Mouse (Mus musculus) frontal cortex, postnatal 14 days (tissue): ENCODE measurements around the gene Ptch1.

ENCODE experiments used
- DNase-seq, 2 experiments: peaks; one replicate each; pipeline ENCODE4 v3.0.0; 2022; ENCODE audit warnings: low spot score in 2 of 2

Ptch1 gene

DNA sequence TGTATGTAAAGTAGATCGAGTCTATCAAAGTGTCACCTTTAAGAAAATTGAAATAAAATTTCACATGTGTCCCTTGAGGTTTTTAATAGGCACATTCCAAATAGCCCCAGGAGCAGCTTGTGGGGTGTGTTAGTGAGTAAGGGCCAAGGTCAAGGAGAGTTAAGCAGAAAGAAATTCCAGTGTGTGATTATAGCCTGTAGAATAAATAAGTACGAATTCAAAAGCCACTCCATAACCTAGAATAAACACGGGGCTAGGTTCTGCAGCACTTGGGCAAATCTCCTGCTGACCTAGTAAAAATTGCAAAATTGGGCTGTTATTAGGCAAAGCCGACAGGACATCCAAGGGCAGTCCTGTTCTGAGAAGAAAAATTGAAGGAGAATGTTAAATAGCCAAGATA, 38.4 kb downstream of the Ptch1 start:
- DNase-seq = no peak

DNA sequence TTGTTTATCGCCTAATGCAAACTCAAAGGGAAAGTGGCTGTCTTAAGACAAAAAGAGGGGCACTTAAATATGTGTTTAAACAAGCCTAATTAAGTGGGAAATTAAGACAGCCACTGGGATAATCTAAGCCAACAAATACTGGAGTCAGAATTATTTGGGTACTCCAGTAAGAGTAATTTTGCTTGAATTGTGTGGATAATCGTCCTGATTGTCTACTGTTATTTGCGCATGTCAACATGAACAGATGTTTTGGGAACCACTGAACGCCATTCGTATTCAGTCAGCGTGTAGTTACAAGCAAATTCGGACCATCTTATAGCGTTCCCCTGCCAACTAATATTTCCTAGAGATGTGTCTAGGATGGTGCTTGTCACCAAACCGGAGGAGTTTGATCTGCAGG, 42.5 kb downstream of the Ptch1 start:
- DNase-seq = no peak

DNA sequence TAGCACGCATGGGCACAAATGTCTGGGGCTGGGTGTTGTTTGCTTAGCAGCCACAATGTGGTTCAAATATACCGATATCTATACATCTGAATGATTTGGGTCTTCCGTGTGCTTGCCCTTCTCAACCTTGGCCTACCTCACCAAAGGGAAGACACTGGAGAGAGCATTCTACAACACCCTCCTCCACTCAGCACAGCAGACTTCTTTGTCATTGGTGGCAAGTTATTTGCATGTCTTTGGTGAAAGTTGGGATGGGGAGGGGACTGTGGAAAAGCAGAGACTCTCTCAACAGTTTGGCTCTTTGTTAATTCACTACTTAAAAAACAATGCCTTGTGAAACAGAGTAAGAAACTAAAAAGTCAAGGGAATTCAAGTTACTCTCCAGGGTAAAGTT, 43.0 kb downstream of the Ptch1 start:
- no peak for DNase-seq

DNA sequence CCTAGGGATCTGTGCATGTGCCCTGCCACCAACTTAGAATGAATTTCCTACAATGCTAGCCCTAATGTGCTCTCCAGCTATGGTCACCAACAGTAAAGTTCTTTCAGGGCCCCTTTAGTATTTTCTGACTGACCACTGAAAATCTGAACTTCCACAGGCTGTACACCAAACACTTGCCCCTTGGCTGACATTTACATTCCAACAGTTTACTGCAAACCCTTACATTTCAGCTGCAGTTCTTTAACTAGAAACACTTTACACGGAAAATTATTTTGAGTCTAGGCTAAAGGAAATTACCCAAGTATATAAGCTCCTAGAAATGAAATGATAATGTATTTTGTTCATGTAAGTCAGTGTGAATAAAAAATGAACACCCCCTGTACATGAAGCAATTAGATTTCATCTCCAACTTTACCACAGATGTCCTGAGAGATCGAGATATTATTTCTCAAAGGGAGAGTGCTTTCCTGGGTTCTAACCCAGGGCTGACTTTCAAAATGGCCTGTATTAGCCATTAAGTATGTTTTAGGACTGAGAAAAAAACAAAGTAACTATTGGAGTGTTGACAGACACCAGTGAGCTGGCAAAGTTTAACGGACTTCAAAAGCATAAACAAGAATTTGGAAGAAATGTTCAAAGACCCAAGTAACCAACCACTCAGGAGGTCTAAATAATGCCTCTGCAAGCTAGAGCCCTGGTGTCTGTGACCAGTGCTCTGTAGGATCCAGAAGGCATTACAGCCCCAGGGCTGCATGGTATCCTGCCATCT, 43.6 kb downstream of the Ptch1 start:
- DNase-seq = no peak

DNA sequence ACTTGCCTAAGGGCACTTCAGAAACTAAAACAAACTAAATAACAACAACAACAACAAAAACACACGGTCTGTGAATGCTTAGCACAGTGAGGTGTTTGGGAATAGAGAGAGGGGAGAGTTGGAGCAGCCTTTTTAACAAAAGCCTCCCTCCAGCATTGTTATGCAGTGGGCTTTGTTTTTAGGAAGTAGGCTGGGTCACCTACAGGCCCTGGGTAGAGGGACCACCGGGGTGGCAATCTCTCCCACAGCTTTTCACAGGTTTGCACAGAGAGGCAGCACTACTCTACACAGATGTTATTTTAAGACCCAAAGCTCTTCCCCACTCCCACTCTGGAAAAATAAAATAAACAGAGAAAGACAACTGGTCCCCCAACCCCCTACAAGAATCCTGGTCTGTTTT, 44.5 kb downstream of the Ptch1 start:
- no peak for DNase-seq

DNA sequence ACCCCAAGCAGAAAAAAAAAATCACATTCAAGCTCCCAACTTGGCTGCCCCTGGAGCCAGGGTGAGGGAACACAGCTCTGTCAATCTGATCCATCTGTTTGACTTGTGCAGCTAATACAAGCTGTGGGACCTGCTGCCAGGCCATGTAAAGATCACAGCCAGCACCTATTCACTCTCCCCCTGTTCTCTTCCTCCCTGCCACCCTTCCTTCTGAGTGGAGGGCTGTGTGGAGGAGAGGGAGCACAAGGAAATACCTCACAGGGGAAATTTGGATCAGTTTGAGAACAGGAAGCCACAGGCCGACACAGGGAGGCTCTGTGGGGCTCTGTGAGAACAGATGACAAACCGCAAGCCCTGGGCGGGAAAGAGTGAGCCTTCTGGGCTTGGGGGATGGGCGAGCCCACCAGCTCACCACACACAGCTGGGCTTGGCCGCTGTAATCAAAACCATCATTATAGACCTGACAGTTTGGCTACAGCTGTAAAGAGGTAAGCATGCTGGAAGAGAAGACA, 45.2 kb downstream of the Ptch1 start:
- no peak for DNase-seq

DNA sequence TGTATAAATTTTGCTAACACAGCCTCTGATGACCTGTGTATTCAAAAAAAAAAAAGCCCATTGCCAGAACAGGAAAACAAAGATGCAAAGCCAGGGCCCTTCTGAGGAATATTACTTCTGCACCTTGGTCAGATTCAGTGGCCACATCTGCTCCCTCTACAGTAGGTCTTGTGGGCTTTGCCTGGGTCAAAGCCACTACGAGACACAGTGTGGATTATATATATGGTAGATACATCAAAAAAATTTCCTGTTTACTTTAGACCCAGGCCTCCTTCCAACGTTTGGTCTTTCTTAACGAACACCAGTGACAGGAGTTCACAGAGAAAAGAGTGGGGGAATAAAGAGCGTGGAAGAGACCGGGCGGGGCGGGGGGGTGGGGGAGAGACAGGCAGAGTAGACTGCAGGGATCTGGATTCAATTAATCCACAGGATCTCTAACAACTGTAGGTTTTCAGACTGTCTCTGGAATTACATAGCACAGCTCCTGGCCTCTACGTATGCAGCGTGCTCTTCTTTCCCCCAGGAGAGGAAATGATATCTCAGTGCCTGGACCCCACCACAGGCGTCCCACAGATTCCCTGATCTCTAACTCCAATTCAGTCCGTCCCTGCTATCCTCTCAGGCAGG, 47.7 kb downstream of the Ptch1 start:
- DNase-seq = no peak

DNA sequence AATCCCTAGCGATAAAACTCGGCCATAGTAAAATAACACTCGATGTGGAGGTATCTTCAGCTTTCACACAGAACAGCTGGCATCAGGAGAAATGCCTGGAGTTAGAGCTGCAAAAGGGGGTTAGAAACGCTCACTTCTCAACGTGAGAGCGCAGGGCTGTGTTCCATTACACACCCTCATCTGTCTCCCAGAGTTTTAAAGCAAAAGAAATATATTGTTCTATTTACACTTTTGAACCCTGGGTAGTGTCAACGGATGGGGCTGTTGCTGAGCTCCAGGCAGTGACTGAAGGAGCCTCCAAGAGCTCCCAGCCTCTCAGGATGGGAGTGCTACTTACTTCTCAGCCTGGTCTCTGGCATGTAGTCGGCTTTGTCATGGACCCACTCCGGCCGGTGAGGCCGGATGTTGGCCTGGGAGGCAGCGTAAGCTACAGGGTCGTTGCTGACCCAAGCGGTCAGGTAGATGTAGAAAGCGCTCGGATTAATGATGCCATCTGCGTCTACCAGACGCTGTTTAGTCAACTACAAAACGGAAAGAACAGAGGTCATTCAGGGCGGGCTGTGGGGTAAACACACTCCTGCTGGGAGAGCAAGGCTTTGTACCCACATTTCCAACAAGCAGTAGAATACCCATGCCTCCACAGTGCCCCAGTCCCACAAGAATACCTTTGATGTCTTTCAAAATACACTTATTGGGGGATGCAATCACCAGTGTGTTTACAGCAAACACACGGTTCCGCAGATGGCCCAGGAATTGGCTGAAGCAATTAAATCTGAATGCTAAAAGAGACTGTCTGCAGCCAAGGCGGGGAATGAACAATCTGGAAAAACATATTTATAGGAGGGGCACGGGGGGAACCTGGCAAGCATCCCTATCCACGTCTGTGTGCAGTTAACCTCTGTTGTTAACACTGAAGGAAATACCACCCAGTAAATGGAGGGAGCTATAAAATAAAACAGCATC, 48.5 kb downstream of the Ptch1 start:
- DNase-seq = no peak

DNA sequence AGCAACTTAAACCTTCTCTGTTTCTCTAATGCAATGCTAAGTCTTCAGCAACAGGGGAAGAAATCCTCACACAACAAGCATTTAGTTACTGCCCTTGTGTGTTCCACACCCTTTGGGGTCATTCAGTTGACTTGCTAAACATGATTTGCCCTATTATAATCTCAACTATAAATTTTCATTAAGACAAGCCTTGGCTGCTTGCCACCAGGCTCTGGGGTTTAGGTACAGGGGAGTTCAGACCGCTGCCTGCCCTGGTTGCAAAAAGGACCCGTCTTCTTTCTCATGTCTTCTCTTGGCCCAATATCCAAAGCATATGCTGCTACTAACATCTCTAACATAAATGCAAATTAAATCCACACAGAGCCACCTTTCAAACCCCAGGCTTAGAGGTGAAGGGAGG, 49.3 kb downstream of the Ptch1 start:
- DNase-seq = no peak

DNA sequence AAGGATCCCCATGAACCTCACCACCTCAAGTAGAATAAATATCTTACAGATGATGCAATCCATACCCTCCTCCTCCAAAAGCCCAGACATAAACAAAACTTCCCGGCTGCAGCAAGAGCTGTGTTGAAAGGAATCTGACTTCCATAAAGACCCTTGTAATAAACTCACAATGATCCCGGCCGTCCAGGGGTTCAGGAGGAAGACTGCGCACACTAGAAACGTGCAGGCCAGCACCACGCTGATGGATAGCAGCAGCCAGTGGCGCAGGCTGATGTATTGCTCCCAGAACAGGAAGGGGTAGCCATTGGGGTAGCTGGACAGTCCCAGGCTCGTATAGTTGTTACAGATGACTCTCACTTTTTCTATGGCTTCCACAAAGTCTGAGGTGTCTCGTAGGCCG, 50.6 kb downstream of the Ptch1 start:
- DNase-seq = no peak

DNA sequence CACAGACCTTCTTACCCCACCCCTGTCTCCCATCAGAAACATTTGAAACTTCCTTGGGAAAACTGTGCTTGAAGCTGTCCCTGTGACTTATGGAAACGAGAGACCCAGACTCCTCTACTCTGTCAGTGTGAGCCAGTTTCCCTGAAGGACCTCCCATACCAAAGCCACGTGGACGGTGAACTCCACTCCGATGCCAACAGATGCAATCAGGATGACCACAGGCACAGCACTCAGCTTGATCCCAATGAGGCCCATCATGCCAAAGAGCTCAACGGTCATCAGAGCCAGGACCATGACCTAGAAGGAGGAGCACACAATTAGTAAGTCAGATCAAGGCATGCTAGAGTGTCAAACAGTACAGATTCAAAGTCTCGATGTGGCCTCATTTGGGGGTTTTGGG, 53.3 kb downstream of the Ptch1 start:
- DNase-seq = no peak

DNA sequence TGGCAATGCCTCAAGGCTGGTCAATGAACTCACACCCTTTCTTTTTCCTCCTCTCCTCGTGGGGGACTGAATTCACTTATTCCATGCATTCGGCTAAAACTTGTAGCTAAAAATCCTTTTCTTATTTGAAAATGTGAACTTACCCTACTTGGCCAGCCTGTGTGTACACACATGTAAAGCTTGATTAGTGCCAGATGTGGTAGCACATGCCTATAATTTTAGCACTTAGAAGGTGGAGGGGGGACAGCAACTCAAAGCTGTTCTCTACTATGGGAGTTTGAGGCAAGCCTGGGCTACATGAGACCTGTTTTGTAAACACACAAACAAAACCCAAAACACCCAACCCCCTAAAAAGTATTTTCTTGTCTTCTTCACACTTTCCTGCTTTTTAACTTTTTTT, 56.9 kb downstream of the Ptch1 start:
- no peak for DNase-seq

DNA sequence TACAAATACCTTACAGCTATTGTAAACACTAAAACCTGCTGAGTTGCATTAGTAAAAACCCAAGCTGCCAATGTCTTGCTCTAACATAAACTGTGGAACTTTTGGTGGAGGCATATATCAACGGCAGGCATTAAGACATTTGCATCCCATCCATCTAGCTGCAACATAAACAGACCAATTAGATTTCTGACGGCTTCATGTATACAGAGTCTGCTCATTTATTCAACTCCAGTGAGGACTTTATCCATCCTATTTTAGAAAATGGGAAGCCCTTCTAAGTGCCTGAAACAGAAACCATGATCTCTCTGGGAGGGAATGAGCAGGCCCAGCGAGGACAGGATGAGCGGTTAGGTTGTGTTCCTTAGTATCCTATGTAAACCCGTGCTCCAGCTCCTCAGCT, 57.9 kb downstream of the Ptch1 start:
- no peak for DNase-seq

DNA sequence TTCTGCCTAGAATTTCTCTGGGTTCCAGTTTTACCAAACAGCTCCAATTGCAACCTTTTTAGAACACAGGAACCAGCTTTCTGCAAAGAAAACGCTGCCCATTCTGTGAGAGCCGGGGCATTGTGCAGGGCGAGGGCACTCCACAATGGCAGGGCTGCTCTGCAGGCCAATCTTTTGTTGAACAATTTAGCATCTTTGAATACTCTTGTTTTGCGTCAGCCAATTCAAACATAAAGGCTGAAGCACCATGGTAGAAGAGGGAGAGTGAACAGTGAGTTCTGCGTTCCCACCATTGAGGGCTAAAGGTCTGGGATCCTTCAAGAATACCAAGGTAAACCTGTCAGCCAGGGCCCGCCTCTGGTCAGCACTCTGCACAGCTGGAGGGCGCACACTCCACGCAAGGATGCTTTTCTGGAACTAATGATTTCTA, 58.5 kb downstream of the Ptch1 start:
- no peak for DNase-seq

DNA sequence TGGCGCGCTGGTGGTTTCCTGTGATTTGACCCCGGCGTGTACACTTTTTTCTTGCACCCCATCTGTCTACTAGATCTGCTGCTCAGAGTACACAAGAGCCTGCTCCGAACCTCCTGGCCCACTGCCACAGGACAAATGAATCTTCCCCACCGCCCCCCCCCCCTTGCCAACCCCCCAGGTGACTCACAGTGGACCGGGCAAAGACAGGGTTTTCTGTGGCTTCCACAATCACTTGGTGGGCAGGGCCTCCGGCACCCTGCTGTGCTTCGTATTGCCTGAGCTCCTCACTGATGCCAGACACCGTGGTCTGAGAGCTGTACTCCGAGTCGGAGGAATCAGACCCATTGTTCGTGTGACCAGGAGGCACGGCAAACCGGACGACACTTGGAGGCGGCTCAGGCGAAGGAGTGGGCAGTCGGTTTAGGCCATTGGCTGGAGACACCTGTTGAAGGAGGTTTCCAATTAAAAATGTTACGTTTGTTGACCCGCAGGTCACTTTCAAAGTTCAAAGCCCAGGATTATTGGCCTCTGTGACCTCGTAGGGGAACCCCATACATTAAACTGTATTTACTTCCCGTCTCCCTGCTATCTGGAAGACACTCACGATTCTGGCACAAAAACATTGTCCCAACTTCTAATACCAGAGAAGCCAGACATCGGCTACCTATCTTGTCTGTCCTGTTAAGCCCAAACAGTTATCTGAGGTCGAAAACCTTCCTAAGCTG, 59.9 kb downstream of the Ptch1 start:
- DNase-seq = no peak

DNA sequence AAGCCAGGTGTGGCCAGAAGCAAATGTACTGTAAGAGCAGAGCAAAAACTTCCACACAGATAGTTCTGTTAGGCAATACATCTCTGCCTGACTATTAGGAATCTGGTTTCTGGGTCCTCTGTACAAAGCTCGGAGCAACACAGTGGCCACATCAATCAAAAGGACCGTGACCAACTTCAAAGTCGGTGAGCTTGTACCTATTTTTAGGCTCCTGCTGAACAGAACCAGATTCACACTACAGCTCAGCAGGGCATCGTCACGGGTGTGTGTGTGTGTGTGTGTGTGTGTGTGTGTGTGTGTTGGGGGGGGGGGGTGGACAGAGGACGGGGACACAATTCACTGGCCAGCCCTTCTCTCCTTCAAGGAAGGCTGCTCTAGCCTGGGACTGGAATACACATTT, 61.0 kb downstream of the Ptch1 start:
- no peak for DNase-seq

DNA sequence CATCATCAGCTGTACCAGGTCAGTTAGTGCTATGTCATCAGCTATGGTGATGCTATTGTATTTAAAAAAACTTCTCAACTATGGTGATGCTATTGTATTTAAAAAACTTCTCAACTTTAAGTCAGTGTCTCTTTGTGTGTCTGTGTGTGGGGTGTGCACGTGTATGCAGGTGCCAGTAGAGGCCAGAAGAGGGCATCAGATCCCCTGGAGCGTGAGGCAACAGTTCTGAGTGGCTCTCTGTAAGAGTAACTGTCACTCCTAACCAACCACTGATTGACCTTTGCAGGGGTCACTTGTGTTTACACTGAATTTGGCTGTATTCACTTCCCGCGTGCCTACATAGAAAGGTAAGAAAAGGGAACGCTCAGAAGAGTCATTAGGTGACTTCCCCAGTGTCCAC, 65.6 kb downstream of the Ptch1 start:
- no peak for DNase-seq

DNA sequence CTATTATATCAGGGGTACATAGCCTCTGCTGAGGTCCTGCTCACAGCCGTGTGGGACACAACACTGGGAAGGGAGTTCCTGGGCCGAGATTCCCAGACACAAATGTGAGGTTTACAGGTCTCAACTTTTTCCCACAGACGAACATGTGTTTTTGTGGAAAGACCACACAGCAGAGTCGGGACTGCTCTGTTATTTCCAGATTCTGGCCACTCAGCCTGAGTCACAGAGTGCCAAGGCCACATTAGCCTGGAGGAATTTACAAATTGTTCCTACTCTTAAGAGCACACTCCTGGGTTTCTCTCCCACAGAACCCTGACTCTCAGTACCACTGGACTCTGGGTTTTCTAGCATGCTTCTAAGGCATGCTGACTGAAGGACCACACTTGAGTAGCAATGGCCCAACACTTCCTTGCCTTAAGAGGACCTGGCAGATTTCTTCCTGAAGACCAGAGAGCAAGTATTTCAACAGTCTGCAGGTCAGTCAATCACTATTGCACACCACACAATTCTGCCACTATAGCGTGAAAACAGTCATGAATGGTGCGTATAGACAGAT, 66.3 kb downstream of the Ptch1 start:
- DNase-seq = no peak

DNA sequence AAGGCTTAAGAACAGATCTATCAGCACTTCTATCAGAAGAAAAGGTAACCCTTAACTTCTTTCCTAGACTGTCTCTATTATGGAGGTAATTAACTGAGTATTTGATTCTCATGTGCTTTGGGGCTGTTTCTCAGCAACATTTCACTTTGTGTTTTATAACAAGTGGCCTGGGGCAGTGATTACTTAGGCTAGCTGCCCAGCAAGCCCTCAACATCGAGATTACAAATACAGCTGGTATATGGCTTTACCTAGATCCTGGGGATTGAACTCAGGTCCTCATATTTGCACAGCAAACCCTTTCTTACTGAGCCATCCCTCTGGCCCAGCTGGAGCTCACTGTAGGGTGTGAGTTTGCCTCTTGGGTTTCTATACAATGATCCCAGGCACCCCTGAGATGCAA, 67.0 kb downstream of the Ptch1 start:
- DNase-seq = no peak

DNA sequence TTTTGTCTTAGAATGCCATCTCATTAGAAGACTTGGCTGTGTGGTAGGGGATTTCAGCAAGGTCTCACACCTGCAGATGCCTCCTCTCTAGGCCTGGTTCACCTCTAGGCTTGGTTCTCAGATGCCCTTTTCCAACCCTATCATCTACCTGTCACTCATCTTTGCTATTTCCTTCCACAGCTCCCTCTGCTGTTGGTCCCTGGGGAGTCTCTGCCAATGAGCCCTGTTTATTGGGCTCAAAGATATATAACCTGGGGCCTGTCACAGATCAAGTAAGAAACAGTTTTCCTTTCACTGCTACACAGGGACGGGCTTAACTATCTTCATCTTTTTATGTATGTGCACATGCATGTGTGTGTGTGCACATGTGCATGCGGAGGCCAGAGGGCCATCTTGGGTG, 71.0 kb downstream of the Ptch1 start:
- no peak for DNase-seq

DNA sequence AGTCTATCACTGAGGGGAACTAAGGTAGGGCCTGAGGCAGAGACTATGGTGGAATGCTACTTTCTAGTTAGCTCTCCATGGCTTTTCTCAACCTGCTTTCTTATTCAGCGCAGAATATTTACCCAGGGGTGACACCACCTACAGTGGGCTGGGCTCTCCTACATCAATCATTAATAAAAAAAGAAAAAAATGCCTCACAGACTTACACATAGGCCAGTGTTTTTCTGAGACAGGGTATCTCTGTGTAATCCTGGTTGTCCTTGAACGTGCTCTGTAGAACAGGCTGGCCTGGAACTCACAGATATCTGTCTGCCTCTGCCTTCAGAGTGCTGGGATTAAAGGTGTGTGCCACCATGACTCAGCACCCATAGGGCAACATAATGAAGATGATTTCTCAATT, 73.9 kb downstream of the Ptch1 start:
- no peak for DNase-seq
